Mouse (Mus musculus): Measurements from ENCODE around the gene Tubgcp4.
"Not testable (repeated sequence)": the region's sequence is repeated elsewhere in the genome, so short reads cannot be mapped to it uniquely, and the experiment has no call there.

Gene Tubgcp4

DNA sequence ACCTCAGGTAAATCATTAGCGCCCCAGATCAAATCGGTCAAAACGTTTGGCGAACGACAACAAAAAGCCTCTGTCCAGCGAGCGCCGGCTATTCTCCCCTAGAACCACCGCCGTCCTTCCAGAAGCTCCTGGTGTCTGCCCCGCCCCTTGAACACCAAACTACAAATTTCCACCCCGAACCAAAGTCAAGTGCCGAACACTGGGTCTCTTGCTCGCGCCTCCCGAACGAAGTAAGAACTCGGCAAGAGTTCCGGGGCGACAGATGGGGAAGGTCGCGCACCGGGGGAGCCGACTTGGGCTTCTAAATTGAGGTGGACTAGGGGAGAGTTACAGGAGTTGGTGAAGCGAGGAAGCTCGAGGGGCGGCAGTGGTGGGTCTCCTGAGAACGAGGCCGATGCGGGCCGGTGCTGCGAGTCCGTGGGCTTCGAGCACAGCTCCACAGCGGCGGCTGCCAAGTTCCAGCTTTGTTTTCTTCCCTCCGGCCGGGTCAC, at the start of gene Tubgcp4:
Gene Tubgcp4, plus strand, starts transcription at position 174 of the 491 bp plus-strand sequence.
- peak; percentile 47 for DNase-seq (ENCODE audit: low spot score)

DNA sequence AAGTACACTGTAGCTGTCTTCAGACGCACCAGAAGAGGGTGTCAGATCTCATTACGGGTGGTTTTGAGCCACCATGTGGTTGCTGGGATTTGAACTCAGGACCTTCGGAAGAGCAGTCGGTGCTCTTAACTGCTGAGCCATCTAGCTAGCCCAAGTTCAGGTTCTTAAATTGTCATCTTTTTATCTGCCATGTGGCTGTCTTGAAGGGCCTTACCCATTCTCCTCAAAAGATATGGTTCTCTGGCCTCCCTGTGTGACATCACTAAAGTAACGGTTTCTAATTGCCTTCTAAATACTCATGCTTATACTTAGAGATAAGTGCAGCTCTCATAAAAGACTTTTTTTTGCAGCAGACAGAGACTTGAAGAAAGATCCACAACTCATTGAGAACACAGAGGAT, 44.2 kb upstream of the Tubgcp4 start:
- not testable (repeated sequence) for DNase-seq (ENCODE audit: low spot score)

DNA sequence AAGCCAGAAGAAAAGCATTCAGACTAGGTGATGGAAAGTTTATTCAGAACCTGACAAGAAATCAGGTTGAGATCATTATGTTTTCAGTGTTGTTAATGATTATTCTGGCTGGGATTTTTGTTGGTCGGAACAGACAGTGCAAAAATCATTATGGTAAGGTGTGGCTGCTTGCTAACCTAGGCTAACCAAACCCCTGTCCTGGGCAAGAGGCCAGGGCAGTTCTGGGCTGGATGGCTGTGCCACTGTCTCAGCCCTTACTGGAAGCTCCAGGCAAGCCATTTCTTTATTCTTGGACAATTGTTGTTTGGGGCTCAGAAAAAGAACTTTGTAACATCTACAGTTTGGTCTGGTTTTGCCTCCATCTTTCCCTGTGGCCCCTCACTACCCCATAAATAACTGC, 42.9 kb upstream of the Tubgcp4 start:
- DNase-seq (ENCODE audit: low spot score), result no peak

- no peak for DNase-seq (ENCODE audit: low spot score)
Measured at GRCm38 (mm10) chr2:121128865-121129620, 41.4 kb upstream of the Tubgcp4 start.

DNA sequence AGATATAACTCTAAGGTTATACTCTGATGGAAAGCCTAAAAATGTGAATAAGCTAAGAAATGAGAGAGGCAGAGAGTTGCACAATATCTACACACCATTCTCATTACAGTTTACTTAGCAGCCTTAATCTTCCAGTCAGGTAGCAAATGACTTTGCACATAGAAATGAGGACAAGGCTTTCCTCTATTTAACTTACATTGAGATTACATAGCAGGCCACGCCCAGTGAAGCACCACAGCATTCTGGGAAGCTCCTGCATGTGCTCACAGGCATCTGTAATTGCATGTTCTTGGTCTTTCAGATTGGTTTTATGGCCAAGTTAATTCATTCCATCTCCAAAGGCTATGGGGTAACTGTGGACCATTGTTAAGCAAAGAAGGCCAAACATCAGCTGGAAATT, 37.6 kb upstream of the Tubgcp4 start:
- no peak for DNase-seq (ENCODE audit: low spot score)

GRCm38 (mm10) chr2:121137371-121137770, 33.1 kb upstream of the Tubgcp4 start:
- peak; percentile 34 for DNase-seq (ENCODE audit: low spot score)

DNA sequence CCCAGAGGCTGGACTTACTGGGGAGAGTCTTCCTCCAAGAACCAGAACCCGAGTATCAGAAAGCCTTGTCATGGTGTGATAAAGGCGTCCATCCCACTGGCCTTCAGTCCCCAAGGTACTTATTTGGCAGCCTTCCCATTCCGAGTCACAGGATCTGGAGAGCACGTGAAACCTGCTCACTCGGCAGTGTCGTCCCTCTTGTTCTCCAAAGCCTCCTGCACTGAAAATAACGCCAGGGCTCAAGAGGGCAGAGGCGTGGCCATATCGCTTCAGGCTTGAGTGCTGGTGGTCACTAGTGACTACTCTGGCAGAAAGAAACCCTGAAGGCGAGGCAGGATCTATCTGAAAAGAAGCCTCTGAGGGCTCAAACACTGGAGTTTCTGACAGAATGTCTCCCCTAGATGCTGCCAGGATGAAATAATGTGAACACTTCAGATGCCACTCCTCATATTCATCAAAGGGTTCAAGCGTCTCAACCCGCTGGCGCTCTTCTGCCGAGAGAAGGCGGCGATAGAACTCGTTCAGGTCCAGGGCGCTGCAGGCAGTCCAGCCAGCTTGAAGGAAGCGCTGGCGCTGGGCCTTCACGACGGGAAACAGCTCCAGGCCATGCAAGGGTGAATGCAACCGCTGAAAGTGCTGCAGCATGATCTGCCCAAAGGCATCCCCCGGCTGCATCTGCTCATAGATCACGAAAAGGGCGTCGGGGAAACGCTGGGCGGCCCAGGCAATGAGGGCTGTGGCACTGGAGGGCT, 31.0 kb upstream of the Tubgcp4 start:
- peak; percentile 41 for DNase-seq (ENCODE audit: low spot score)

DNA sequence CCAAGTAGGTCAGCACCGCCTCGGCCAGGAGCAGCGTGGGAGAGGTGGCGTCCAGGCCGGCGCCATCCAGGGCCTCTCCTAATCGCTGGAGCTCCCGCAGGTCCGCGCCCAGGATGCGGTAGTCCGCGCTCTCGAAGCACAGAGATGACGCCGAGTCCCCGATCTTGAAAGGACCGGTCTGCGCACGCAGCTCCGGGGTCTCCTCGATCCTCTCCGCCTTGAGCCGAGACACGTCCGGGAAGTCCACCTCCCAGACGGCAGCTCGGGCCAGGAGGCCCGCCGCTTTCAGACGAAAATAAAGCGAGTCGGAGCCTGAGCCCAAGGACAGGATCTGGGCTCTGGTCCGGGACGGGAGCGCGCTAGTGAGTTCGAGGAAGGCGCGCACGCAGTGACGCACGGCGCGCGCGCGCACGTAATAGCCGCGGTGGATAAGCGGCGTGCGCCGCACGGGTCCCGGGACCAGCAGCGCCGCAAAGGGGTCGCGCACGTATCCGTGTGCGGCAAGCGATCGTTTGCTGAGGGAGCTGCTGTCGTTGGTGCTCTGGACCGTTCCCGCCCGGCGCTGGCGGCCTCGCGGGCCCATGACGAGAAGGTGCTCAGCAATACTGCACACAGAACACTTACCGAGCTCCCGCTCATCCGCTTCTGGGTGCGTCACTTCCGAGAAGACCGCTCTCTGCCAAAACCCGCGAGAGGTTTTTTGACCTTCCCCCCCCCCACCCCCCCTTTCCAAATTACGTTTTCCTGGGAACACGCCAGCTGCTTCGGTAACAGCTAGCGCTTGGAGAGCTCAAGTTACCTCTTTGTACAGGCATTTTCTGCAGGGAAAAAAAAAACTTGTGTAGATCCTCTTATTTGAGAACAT, 30.2 kb upstream of the Tubgcp4 start, which contains the start of the genes Adal and Lcmt2:
Gene Adal, plus strand, starts transcription at position 411 of the 865 bp plus-strand sequence.
Gene Lcmt2, minus strand, starts transcription at position 636 of the 865 bp plus-strand sequence.
- DNase-seq (ENCODE audit: low spot score), result peak; percentile 89

GRCm38 (mm10) chr2:121141216-121142035, 29.0 kb upstream of the Tubgcp4 start:
- no peak for DNase-seq (ENCODE audit: low spot score)

DNA sequence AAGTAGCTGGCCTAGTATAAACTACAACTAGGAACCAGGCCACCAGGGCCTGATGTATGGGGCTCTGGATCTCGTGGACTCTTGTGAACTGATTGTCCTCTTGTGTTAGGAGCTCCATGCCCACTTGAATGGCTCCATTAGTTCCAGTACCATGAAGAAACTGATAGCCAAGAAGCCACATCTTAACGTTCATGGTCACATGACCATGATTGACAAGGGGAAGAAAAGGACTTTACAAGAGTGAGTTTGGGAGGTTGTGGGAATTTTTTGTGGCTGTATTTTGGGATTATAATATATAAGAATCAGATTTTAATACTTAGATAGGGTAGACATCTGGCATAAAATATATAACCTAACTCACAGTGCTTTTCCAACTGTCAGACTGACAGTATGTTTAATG, 28.0 kb upstream of the Tubgcp4 start:
- no peak for DNase-seq (ENCODE audit: low spot score)

DNA sequence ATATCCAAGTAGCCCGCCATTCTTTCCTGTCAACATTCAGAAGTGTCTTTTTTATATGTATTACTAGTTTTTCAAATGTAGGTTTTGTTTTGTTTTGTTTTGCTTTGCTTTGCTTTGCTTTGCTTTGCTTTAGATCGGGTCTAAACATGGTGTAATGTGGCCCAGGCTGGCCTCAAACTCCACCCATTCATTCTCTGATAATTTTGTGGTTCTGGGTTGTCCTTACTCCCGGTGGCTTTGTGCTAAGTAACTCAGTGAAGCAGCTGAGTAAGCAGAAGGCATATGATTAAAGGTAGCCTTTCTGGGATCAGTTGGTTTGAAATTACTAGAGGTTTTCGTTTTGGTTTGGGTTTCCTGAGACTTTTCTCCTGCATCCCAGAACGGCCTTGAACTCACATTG, 20.8 kb upstream of the Tubgcp4 start:
- no peak for DNase-seq (ENCODE audit: low spot score)

- no peak for DNase-seq (ENCODE audit: low spot score)
Measured at GRCm38 (mm10) chr2:121153100-121153499, 17.4 kb upstream of the Tubgcp4 start.

- no peak for DNase-seq (ENCODE audit: low spot score)
Measured at GRCm38 (mm10) chr2:121169173-121169572, 1.3 kb upstream of the Tubgcp4 start.

DNA sequence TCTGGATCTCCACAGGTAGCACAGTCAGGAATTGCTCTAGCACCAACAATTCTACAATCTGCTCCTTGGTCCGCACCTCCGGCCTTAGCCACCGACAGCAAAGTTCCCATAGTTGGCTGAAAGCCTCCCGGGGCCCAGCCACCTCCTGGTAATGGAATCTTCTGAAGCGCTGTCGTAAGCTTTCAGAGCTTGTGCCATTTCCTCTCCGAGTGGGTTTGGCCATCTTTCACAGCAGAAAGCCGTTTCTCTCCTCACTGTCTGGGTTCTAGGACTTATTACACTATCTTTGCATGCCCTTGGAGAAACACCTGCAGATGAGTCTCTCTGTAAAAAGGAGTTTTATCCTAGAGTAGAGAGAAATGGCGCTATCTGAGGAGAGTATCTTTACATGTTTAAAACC, 552 bp upstream of the Tubgcp4 start:
- DNase-seq (ENCODE audit: low spot score), result peak; percentile 40

DNA sequence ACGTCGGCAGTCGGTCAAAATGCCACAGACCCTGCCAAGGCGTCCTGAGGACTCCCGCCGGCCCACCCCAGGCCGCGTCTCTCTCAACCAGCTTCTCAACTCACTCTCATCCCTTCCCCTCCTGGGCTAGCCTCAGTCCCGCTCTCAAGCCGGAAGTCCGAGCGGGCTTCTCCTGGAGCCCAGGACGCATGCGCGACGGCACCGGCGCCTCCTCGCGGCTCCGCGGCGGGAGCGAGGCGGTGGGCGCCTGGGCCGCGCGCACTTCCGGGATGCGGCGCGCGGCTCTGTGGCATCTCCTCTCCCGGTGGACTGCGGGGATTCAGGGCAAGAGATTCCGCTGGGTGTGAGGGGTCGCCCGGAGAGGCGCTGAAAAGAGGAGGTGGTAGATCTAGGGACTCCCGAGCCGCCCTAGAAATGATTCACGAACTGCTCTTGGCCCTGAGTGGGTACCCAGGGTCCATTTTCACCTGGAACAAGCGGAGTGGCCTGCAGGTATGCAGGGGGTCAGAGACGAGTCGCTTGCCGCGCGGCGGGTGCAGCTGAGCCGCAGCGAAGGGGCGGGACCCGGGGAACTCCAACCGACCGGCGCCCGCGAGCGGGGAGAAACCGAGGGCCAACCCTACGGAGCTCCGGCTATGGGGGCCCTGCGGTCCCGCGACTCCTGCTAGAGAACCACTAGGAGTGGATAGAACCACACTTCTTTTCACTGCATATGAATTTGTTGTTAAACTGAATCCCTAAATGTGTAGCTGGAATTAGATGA, 707 bp downstream of the Tubgcp4 start, which contains the start of gene Zscan29:
Gene Zscan29, minus strand, starts transcription at position 146 of the 763 bp plus-strand sequence.
- peak; percentile 92 for DNase-seq (ENCODE audit: low spot score)

GRCm38 (mm10) chr2:121178828-121179479, 8.5 kb downstream of the Tubgcp4 start:
- DNase-seq (ENCODE audit: low spot score), result no peak

GRCm38 (mm10) chr2:121183431-121183830, 13.0 kb downstream of the Tubgcp4 start:
- no peak for DNase-seq (ENCODE audit: low spot score)

DNA sequence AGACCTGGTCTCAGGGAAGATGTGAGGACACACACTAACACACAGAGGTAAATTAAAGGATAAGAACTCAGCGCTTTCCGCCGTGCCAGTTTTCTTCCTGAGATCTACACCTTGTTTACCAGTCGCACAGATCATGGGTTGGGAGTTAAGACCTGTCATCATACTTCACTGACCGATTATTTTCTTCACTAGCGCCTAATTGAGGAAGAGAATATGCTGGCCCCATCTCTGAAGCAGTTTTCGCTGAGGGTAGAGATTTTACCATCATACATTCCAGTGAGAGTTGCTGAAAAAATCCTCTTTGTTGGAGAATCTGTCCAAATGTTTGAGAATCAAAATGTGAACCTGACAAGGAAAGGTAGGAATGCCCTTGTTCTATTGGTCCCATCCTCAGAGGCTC, 13.7 kb downstream of the Tubgcp4 start:
- DNase-seq (ENCODE audit: low spot score), result no peak

GRCm38 (mm10) chr2:121188530-121188929, 18.1 kb downstream of the Tubgcp4 start:
- no peak for DNase-seq (ENCODE audit: low spot score)

GRCm38 (mm10) chr2:121195466-121195865, 25.0 kb downstream of the Tubgcp4 start:
- DNase-seq (ENCODE audit: low spot score), result no peak

Data from lung, postnatal 25 days (tissue).